Mouse (Mus musculus) thymus, postnatal 0 days (tissue): Measurements from ENCODE around the gene Gm43951. TPM values are rescaled to one million over a fixed set of nuclear protein-coding genes. Genes with fewer than 3 reads are reported as not detected.

Experiments
- DNase-seq: peaks from one replicate; pipeline ENCODE4 v3.0.0-alpha.2; 2015; ENCODE audit warnings: low spot score
- polyA plus RNA-seq: library from polyadenylated mRNA; unstranded; fragments of >200 nt; fragmentation: Nextera tagmentation; extraction: Ambion mirVana; gene quantifications from 2 replicates; pipeline ENCODE4 v1.2.1, GENCODE M21; 2015

The Gm43951 gene
- 0.06 and 0.07 TPM in 2 replicates for polyA plus RNA-seq

DNA sequence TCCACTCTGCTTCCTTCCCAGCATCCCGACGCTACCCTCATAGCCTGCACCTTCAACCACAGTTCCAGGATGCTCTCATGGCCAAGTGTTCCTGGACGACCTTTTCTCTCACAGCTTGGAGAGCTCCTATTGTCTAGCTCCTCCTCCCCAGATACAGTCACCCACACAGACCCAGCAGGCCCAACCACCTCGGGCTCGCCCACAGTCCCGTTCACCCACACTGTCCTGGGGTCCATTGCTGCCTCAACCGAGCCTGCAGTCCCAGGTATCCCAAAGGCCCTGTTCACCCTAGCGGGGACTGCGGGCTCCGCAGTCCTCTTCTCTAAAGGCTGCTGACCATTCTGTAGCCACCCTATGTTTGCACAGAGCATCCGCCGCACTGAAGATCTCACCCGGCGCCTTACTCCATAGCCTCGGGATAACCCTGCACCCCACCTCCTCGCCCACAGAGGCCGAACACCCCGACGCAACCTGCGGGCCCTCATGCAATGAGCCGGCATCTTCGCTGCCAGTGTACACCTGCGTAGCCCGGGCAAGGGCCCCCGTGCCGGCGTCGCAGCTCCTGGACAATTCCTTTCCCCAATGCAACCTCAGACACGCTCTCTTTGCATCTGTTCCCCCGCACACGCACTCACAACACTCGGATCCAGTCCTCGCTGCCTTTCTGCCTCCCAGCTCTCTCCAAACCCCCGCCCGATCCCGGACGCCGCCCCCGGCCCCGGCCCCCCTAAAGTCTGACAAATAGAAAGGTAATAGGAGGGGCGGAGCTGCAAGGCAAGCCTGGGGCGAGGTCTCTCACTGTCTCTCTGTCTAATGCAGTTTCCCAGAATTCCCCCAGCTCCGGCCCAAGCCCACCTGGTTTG, at the start of gene Gm43951:
Gm43951 (minus strand) TSS at position 500 of the 863 bp plus-strand sequence.
- peak; percentile 12 for DNase-seq

DNA sequence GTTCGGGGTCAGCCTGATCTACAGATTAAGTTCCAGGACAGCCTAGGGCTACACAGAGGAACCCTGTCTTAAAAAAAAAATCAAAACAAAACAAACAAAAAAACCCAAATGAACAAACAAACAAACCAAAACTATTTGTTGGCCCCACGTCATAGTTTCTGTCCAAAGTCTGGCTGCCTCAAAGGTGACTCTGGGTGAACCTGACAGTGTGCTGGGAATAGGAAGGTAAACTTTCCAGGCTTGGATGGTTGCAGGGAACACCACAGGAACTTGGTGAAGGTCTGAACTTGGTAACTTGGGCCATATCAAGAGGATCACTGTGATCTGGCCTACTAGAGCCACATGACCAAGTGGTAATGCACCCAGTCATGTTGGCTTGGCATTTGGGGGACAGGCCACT, 49.8 kb upstream of the Gm43951 start:
- no peak for DNase-seq

DNA sequence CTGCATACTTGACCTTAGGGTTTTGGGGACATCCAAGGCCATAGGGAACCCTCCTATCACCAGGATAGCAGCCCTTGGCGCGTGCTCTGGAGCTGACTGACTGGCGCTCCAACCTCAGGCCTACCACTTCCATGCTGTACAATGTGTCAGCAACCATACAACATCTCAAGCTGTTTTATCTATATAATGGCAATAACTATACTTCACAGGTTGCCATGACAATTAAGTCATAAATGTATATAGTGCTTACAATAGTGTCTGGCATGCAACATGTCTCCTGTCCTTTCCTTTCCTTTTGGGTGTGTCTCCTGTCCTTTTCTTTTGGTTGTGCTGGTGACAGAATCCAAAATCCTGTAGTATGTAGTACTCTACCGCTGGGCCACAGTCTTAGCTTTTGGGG, 49.0 kb upstream of the Gm43951 start:
- no peak for DNase-seq

DNA sequence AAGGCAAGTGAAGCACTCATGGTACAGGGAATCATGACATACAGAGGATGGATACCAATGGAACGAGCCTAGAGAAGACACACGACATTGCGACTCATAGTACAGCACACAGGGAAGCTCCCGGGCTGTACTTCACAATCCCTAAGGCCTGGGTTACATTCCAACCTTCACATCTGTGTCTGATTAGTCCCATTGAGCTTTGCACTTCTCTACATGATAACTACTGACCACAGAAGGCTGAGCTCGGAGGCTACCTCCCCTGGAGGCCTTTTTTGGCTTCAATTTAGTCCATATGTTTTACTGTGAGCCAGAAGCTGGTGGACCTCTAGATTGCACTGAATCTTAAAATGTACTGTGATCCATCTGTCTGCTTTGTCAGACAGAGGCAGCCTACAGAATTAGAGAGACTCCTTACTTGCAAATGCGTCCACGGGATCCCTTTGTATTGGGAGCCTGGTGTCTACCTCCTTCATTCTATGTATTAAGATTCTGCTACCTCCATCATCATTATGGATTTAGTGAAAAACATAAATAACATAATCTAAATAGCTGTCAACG, 38.6 kb upstream of the Gm43951 start:
- no peak for DNase-seq

DNA sequence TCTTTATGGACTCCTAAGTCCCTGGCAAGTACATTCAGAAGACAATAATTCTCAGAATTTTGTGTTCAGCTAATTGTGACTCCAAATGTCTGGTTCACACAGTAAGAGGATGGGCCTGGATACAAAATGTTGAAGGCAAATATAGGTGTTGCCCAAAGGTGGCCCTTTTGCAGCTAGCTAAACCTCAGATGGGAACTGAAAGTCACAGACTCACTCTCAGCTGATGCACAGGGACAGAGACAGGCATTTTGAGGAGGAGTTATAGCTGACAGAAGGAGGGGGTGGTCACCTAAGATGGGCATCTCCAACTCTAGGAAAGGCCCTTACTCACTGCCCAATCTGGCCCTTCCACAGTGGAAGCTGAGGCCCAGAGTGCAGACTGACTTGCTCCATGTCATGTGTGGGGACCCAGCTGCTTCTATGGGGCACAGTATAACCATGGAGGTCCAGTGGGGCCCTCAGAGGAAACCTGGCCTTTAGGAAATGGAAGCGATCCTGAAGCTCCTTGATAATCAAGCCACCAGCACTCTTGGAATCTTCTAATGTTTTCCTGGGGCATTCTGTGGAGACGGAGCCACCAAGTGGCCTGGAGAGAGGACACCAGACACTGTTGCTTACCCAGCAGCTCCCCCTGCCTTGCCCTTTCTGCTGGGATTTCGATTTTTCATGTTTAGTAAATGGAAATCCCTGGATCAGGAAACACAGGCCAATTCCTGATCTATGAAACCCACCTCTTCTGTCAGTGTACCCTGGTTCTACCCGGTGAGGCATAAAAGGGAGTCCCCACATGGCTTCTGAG, 33.6 kb upstream of the Gm43951 start:
- DNase-seq, result no peak

DNA sequence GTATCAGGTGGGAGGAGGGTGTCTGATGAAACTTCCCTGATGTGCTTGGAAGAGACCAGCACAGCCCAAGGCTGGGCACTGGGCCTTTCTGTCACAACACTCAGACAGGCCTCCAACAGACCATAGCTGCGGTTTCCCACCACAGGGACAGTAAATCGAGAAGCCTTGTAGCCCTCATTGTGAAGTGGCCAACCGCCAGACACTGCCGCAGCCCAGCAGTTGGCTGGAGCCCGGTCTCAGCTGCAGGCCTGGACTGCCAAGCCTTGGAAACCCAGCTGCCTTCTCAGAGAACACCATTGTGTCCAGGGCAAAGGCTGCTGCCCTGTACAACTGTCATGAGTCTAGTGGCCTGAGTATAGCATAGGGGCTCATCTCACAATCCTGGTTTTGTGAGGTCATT, 27.4 kb upstream of the Gm43951 start:
- DNase-seq, result no peak

DNA sequence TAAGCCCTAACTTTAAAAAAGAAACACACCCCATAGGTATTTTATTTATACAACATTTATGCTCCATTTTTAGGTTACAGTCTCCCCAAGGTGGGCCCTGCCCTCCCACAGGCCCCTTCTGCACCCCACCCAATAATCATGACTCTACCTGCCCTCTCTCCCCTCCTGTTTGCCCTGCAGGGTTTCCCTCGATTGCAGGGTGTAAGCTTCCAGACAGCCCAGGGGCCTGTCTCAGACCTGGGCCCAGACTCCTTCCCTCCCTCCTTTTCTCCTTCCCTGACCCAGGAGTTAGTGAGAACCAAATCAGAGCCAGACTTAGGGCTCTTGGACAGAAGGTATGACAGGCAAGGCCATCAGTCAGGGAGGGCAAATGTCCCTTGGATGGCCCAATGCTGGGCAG, 26.4 kb upstream of the Gm43951 start:
- no peak for DNase-seq

DNA sequence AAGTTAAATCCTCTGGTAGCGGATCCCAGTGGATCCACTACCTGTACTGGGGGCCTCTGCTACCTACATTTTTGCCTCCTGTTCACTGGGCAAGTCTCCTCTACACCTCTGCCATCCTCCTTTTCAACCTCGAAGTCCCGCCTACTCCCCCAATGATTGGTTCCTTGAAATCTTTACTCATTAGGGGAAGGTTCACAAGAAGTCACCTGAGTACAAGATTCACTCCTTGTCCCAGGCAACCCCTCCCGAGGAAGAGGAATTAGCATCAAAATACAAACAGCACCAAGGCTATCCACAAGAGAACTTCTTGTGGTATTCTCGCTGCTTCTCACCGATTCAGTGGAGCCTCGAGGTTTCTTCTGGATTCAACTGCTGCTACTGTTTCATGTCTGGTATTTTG, 25.4 kb upstream of the Gm43951 start:
- no peak for DNase-seq

DNA sequence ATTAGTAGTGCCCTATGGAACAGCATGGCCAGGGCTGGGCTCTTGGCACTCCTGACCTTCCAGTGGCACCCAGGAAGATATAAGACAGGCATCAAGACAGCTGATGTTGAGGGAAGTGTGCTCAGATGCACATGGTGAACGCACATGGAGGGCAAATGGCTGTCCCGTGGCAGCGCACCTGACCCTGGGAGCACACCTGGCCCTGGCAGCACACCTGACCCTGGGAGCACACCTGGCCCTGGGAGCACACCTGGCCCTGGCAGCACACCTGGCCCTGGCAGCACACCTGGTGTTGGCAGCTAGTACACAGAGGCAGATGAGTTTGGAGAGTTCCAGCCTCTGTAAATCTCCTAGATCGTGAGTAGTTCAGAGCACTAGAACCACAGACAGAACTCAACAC, 21.9 kb upstream of the Gm43951 start:
- DNase-seq, result no peak

DNA sequence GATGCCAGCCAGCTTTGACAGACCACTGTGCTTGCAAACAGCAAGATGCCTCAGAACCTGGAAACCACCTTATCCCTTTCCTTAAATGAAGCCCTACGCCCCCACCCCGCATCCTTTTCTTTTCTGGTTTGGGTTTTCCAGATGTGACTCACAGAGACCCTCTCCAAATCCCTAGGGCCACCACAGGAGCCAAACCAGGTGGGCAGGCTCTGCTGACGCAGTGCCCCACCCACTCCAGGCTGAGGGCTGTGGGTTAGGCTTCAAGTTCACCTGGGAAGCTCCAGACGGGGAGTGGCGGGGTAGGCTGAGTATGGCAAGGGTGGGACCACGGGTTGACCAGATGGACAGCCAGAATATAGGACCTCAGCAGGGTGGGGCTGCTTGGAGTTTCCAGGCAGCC, 20.3 kb upstream of the Gm43951 start:
- no peak for DNase-seq

DNA sequence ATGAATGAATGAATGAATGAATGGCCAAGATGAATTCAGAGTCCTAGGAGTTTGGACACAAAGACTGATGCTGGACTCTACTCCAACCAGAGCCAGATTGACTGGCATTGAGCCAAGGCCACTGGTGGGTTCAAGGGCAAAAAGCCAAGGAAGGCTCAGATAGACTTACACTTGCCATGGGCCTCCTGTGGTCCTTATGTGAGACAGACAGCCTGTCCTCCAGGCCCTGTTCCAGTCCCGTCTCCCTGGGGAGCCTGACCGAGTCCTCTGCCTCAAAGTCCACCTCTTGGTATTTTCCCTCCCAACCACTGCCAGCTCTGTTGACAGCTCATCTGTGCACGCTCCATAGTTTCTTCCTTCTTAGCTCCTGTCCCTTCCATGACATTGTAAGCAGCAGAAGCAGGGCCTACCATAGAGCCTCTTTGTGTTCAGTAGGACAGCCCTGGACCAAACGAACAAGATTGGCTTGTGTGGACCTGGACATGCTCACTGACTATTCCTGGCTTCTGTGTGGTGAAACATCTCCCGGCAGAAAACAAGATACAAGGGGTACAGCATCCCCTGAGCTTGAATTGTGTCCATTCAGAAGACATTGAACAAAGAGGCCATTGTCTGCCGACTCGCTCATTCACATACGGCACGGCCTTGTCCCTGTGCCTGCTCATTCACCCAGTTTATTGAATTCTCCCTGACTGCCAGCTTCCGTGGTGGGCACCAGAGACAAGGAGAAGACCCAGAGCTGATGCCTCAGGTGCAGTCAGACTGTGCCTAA, 19.6 kb upstream of the Gm43951 start:
- DNase-seq, result no peak

DNA sequence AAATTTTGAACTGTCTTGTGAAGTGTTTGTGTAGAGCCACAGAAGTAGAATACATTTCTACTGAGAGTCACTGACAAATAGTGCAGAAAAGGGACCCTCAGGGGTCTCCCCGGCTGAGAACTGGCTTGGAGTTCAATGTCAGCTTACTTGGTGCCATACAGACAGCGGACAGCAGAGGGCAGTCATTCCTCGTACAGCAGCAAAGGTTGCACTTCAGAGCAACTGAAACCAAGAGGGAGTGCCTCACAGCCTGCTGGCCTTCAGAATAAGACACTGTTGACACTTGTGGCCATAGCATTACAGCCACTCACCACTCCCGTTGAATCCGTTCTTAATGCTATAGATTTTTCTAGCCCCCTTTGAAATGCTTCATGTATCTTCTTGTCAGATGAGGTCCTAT, 18.2 kb upstream of the Gm43951 start:
- DNase-seq, result peak; percentile 59

DNA sequence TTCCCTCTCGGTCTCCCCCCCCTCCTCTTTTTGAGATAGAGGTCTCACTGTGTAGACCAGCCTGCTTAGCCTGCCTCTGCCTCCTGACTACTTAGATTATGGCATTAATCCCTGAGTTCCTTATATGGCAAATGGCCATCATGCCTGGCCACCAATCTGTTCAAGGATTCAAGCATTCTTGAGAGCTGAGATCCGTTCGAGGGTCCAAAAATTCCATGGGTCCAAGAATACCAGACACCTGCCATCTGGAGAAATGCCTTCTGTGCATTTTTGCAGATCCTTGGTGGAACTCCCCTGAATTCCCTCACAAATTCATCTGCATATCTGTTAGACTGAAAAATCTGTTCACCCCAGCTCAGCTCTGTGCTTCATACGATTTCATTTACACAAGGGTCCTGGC, 16.8 kb upstream of the Gm43951 start:
- no peak for DNase-seq

DNA sequence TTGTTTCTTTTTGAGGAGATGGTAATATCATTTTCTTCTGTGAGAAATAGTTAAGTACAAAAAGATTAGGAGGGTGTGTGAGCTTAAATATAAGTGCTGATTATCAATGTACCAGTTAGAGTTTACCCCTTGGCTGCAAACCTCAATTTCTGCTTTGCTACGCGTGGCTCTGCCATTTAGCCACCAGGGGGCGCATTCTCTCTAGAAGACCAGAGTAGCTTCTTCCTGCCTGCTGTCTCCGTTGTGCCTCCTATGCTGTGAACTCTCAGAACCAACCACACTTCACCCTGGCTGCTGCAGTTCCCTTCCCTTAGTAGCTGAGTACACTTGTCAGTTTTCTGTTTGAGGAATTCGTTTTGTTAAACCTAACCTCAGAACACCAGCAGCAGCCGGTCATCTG, 14.6 kb upstream of the Gm43951 start:
- DNase-seq, result peak; percentile 86

DNA sequence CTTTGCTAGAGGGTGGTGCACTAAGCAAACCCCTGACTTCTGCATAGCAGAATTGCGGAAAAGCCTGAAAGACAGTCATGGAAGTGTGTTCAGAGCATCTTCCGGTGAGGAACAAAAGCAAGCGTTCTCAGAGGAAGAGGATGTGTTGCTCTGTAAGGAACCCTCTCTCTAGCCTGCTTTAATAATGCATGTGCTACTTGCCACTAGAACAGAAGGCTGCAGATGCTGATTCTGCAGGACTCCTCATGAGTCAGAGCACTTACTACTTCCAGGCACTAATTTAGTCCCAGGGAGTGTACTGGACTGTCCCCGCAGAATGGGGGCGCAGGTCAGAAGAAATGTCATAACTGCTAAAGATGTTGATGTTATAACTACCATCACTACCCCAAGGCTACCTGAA, 10.5 kb upstream of the Gm43951 start:
- no peak for DNase-seq

DNA sequence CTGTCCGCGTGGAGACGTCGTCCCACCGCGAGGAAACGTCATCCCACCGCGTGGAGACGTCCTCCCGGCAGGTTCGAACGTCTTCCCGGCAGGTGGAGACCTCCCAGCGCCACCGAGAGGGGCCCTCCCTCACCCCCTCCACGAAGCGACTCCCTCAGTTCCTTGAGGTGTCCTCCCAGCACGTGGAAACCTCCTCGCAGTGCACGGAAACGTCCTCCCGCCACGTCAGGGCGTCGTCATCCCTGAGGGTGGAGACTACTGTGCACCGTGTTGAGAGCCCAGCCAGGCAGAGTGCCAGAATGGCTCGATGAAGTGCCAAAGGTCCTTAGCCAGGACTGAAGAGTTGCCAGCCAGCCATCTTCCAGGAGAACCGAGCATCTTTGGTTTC, 8.8 kb upstream of the Gm43951 start, which contains the start of gene Med31:
Med31 (minus strand) TSS at position 183 of the 388 bp plus-strand sequence.
- peak; percentile 73 for DNase-seq

DNA sequence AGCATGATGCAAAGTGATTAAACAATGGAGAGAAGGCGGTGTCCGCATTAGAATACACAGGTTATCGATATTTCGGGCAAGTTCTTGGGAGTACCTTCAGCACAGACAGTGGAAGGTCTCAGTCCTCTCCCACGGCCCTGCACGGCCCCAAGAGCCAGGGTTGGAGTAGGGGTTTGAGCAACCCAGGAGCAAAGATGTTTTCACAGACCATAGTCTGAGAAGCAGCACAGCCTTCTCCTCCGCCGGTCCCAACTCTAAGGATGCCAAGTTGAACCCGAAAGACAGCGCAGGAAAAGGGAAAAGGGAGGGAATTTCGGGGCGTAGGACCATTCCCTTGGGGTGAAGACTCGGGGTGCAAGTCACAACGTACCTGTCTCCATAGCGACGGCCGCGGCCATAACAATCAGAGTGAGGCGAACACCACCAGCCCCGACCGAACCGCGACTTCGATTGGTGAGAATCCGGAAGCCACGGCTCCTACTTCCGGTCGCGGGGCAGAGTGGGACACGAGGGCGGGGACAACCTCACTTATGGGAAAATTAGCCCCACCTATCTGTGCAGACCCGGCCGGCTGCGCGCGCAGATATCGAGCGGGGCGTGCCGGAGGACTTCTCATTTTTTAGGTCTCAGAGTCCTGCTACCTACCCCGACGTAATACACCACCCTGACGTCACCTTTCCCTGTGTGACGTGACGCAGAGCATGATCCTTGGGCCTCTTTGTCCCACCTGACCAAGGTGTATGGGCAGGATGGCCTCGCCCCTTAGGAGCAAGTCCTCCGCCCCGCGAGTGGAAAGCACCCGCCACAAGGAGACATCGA, 8.2 kb upstream of the Gm43951 start:
- DNase-seq, result peak; percentile 93

DNA sequence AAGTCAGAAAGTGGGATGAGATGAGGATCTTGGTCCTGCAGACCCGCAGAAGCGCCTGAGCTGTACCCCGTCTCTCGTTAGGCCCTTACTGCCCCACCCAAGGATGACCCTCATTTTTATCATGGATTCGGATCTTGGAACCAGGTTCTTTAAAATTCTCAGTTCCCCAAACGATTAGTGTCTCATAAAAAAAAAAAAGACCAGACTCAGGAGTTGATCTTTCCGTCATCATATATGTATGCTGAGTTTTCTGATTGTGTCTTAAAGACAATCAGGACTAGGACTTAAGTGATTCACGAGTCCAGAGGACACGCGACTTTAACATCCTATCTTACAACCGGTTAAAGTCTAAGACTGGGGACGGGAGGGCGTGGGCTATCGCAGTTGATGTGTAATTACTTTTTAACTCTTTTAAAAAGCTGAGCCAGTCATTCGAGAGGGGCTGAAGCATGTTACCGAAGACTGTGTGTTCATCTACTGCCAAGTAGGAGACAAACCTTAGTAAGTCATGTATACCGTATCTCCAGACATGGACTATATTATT, 1.3 kb upstream of the Gm43951 start:
- DNase-seq, result no peak

DNA sequence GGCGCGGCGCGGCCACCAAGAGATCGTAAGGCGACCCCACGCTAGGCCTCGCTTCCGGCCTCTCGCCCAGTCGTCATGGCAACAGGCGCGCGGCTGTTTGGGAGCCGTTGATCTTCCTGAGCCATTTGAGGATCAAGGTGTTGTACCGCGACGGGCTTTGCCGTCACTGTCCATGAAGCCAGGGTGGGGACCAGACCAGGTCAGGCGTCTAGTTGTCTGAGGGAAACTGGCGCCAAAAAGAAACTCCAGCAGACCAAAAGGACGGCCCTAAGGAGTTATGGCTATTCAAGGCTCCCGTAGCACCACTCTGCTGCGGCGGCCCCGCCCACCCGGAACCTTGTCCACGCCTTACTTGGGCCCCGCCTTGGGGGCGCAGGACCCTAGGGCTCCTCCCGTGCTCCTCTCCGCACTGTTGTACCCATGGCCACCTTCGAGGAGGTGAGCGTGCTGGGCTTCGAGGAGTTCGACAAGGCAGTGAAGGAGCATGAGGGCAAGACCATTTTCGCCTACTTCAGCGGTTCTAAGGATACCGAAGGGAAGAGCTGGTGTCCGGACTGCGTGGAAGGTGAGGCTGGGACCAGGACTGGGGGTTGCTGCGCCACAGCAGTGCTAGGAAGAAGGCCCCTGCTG, 679 bp upstream of the Gm43951 start, which contains the start of the genes 4933427D14Rik and Txndc17:
4933427D14Rik (minus strand) TSS at position 256 of the 630 bp plus-strand sequence.
Txndc17 (plus strand) TSS at position 344 of the 630 bp plus-strand sequence.
- peak; percentile 87 for DNase-seq
